Mouse (Mus musculus) gastrocnemius, postnatal 25 days (tissue): ENCODE results near the gene Sult2a8. TPM values are rescaled to one million over a fixed set of nuclear protein-coding genes. Genes with fewer than 3 reads are reported as not detected.
"Not testable (repeated sequence)": the region's sequence is repeated elsewhere in the genome, so short reads cannot be mapped to it uniquely, and the experiment has no call there.

Source experiments
- DNase-seq: peaks from one replicate; pipeline ENCODE4 v3.0.0; 2022
- long read RNA-seq, 2 experiments: library from polyadenylated mRNA; stranded (forward); transcript quantifications; one replicate each; pipeline ENCODE4 v2.0.0; 2021
- total RNA-seq, 2 experiments: library from RNA; stranded (reverse); gene quantifications; 1 replicate in 1 of 2; 2 replicates in 1 of 2; pipeline ENCODE4 v1.2.3; 2021

The Sult2a8 gene
- total RNA-seq: not detected
- long read RNA-seq, experiment 1: 0 reads
- long read RNA-seq, experiment 2: 0 reads

GRCm38 (mm10) chr7:14446534-14446933 is at the start of gene Sult2a8:
TSS of gene Sult2a8 (minus strand) at chr7:14446769.
- DNase-seq: no peak

GRCm38 (mm10) chr7:14494130-14494529 is 47.6 kb upstream of the Sult2a8 start, which contains the start of gene Sult2a7:
TSS of gene Sult2a7 (minus strand) at chr7:14494230.
- no peak for DNase-seq

- DNase-seq: no peak
These were observed 46.3 kb upstream of the Sult2a8 start for GRCm38 (mm10) chr7:14492886-14493285.

GRCm38 (mm10) chr7:14439581-14439980 is 7.0 kb downstream of the Sult2a8 start:
- no peak for DNase-seq

DNA sequence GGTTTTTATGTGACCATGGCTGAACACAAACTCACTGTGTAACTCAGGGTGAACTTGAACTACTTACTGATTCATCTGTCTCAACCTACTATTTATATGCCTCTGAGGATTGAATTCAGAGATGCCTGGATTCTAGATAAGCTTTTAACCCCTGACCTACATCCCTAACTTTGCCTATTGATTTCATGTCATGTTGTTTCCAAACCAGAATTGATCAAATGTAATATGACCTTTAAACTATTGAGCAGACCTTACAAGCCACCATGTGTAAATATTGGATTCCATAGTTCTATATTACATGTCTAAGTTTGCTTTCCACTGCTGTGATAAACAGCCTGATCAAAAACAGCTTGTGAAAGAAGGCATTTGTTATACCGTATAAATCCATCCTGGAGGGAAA is 8.1 kb downstream of the Sult2a8 start:
- no peak for DNase-seq

GRCm38 (mm10) chr7:14438029-14438428 is 8.5 kb downstream of the Sult2a8 start:
- DNase-seq: no peak

DNA sequence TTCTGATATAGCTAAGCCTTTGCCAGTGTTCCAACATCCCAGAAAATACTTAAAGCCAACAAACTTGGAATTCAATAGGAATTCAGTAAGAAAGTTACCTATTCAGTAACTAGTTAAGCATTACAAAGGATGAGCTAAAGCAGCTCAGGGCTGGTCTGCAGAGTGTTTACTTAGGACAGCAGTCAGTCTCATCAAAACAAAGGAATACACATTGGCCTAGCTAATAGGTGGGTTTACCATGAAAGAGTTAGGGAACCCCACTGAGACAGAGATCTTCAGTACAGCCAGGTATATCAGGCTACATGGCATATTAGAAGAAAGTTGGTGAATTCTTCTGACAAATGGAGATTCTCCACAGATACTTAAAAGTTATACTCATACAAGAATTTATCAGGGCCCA is 47.2 kb downstream of the Sult2a8 start:
- DNase-seq: not testable (repeated sequence)

DNA sequence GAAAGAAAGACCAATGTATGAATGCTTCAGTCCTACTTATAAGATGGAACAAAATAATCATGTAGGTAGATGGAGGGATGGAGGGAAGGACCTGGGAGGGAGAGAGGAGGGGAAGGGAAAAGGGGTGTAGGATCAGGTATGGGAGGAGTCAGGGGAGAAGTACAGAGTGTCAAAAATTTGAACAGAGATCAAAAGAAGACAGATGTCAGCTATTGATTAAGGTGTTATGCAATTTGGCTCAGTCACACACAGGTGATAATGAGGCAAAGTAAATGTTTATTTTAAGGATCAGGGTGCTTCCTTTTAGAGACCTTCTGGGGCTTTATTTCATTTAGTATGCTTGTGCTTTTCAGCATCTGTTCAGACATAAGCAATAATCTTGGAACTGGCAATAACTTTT is 50.1 kb downstream of the Sult2a8 start:
- no peak for DNase-seq

Other genes starting within 250 kb of the Sult2a8 start
- not detected for gene Sult2a6, start 191.9 kb downstream of the Sult2a8 start, total RNA-seq
- not detected for gene Obox8, start 113.2 kb downstream of the Sult2a8 start, total RNA-seq
- not detected for gene Sult2a7, start 47.5 kb upstream of the Sult2a8 start, total RNA-seq
- gene Vmn1r90, start 116.7 kb upstream of the Sult2a8 start, total RNA-seq: under 1 TPM in 1 of 2 experiments, not detected in 1; 0.11 TPM
- gene Obox7, start 212.7 kb upstream of the Sult2a8 start, total RNA-seq: not detected